Mouse (Mus musculus) layer of hippocampus, adult 8-10 months (tissue): Measurements from ENCODE around the gene Entpd7. TPM values are rescaled to one million over a fixed set of nuclear protein-coding genes. Genes with fewer than 3 reads are reported as not detected.

Experiments
- DNase-seq, 2 experiments: peaks; one replicate each; pipeline ENCODE4 v3.0.0; 2022; ENCODE audit warnings: low spot score in 2 of 2
- total RNA-seq, 4 experiments: library from RNA; stranded (reverse); gene quantifications; 2 replicates each; pipeline ENCODE4 v1.2.4; 2022

Entpd7 gene
- total RNA-seq, 4 experiments from 2014 or later: 16.6 to 22.6 (median 19.3) TPM

DNA sequence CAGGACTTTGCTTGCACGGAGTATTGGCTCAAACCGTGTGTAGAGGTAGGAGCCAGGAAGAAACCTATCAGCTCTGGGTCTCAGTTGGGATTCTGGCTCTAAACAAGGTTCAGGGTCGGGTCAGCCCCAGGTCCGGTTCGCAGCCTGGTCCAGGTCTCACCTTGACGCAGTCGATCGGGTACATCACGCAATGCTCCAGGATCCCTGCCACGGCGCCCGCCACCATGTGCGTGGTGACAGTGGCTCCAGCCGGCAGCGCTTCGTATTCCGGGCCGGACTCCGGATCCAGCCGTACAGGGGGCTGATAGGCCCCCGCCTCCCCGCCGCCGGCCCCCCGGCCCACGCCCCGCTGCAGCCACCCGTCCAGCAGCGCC lies 15.2 kb upstream of the Entpd7 start:
- DNase-seq: peak; percentile 38 to 40

GRCm38 (mm10) chr19:43674730-43675524 lies 14.5 kb upstream of the Entpd7 start, which contains the start of gene Slc25a28:
TSS of gene Slc25a28 (minus strand) at chr19:43674881.
- peak; percentile 99 to 100 for DNase-seq

- DNase-seq: peak in 1 of 2 experiments; percentile 28
These were observed 13.7 kb upstream of the Entpd7 start for GRCm38 (mm10) chr19:43675525-43676400.

GRCm38 (mm10) chr19:43678467-43679003 lies 10.9 kb upstream of the Entpd7 start:
- no peak for DNase-seq

- no peak for DNase-seq
These were observed 9.9 kb upstream of the Entpd7 start for GRCm38 (mm10) chr19:43679474-43679981.

DNA sequence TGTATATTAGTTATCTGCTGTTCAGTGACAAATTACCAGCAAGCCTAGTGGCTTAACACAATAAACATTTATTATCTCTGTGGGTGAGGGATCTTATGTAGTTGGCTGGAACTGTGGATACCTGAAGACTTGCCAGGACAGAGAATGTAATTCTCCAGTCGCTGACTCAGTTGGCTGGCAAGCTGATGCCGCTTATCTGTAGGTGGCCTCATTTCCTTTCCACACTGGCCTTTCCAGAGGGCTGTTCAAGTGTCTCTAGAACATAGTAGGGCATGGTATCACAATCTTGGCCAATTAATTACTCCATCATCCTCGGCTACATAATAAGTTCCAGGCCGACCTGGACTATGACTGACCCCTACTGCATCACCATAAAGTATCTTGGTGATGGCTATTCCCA lies 7.9 kb upstream of the Entpd7 start:
- no peak for DNase-seq

DNA sequence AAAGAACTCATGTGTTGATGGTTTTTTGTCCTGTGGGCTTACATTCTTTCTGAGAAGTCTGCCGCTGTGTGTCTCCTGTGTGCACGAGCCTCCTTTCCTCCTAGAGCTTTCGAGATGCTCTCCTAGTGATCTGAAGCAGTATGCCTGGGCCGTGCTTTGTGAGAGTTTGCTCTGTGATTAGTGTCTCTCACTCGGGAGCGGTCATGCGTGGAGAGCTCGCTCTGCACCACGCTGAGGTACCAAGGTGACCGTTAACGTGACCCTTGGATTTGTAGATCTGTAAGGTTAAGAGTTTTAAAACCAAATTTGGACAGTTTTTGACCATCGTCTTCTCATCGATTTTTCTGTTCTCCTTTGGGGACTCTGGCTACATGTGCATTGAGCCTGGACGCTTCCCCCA lies 3.3 kb downstream of the Entpd7 start:
- DNase-seq: no peak

DNA sequence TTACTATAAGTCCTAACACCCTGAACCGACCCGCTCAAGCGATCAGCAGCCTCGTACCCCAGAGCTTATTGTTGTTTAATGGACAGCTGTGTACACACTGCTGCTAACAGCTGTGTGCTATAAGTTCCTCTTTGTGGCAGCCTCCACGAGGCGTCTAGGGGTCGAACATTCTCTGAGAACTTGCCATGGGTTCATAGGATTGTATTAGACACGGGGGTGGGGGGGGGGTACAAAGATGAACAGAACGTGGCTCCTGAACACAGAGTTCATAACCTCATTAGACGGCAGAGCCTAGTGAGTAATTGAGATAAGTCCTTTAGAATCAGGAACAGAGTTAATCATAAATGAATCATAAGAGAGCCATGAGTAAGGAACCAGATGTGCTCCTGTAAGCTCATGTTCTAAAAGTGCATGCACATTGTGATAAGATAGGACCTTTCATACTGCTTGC lies 6.1 kb downstream of the Entpd7 start:
- DNase-seq: no peak

GRCm38 (mm10) chr19:43697666-43698370 lies 8.3 kb downstream of the Entpd7 start:
- DNase-seq: no peak

DNA sequence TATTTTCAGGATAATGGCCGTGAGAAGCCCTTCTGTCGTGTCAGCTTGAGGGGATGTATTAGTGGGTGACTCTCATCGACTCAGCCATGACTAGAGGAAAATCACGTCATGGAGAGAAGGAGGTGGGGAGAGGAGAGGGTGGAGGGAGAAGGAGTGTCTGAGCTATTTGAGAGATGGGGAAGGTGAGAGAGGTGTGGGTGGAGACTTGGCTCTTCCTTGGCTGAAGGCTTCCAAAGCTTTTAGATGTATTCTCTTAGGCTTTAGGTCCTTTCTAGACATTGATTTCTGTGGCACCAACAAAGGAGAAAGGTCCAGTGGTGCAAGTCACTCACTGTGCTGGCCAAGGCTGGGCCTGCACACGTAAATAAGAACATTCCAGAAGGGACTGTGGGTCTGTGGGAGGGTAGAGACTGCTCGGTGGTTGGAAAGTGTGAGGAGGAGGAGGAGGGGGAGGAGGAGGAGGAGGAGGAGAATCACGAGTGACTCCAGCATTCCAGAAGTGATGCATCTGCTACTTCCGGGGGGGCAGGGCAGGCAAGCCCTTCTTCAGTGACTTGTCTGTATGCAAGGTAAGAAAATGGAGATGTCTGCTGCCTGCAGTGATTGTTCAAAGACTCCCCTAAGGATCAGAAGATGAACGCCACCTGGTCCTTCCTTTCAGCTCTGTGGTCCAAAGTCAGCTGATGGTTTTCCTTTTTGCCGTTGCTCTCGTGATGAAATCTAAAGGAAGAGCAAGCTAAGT lies 9.7 kb downstream of the Entpd7 start:
- DNase-seq: no peak

DNA sequence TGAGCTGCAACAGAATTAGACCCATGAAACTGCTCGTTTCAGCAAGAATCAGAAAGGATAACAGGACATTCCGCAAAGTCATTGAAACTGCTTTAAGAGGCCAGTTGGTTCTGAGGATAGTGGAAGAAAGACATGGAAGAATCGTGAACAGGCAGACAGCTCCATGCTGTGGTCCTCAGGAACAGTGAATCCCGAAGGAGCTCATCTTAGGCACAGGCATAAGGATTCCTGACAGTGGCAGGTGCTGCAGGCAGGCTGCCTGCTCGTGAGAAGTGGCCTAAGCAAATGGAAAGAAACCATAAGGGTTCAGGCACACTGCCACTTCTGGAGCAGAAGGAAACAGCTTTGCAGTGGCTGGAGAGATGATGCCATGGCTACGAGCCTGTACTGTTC lies 10.3 kb downstream of the Entpd7 start:
- no peak for DNase-seq

DNA sequence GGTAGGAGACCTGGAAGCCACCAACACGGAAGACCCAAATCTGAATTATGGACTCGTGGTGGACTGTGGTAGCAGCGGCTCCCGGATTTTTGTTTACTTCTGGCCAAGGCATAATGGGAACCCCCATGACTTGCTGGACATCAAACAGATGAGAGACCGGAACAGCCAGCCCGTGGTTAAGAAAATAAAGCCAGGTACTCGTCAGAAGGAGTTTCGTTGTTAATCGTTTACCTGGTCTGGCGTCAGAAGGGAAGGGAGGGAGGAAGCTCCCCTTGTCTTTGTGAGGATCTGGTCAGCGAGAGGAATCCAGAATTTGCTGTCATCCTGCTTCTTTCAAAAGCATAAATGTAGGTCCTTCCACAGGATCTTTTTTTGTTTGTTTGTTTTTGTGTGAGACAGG lies 14.7 kb downstream of the Entpd7 start:
- DNase-seq: no peak

DNA sequence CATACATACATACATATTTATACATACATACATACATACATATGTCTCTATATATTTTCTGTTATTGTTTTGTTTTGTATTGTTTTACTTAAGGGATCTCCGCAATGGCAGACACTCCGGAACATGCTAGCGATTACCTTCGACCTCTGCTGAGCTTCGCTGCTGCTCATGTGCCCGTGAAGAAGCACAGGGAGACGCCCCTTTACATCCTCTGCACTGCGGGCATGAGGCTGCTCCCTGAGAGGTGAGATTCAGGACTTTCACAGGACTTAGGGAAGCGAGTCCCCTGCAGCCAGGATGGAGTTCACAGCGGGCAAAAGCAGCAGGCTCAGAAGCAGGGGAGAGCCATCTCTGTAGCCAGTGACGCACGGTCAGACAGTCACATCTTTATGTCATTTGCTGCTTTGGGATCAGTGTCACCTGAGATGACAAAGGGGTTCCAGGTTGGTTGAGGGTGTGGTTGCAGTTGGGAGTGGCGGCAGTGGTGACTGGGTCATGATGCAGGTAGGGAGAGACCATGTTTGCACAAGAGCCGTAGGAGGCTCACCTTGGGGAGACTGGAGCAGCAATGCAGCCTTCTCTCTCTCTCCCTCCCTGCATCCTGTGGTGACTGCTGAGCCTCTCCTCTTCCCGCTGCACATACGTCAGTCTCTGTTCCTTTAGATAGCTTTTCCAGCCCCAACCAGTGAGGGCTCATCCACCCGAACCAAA lies 15.5 kb downstream of the Entpd7 start:
- DNase-seq: no peak

- DNase-seq: no peak
These were observed 18.7 kb downstream of the Entpd7 start for GRCm38 (mm10) chr19:43708206-43708605.

DNA sequence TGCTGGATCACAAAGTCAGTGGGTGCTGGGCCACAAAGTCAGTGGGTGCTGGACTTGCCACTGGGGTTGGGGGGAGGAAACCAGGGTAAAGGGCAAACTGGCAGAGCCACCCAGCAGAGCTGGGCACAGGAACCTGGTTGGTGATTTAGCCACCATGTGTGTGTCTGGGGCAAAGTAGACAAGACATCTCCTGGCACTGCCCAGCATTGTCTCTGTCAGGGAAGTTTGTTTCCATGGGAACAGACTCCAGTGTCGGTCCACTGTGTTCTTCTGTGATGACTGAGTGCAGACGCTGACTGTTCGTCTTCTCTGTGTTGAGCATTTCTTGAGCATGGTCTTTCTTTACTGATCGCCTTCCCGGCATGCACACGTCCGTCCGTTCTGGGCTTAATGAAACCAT lies 19.8 kb downstream of the Entpd7 start:
- DNase-seq: no peak

GRCm38 (mm10) chr19:43711159-43711916 lies 21.9 kb downstream of the Entpd7 start:
- DNase-seq: no peak

GRCm38 (mm10) chr19:43711971-43712370 lies 22.5 kb downstream of the Entpd7 start:
- DNase-seq: no peak

- DNase-seq: no peak
These were observed 30.6 kb downstream of the Entpd7 start for GRCm38 (mm10) chr19:43720061-43720460.

DNA sequence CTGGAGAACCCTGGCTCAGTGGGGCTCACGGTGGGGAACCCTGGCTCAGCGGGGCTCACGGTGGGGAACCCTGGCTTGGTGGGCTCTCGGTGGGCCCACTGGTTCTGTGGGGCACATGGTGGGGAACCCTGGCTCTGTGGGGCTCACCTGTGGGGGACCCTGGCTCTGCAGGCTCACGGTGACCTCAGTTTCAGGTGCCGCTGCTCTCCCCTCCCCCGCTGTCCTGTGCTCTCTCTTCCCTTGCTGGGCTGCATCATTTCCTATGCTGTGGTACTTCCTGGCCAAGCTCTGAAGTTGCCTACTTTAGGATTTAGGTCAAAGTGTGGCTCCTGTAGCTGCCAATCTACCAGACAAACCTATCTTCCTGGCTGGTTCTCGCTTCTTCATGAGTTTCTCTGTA lies 33.4 kb downstream of the Entpd7 start:
- no peak for DNase-seq
